In genomic region chr12:33612378-33612777, GRCm38 (mm10) we compare ENCODE assay signal across 15 mouse cellular contexts.
"Had no signal": no experiment of that assay in that cellular context is flagged by ENCODE, and none has a peak within 500 bp of the region (broad histone marks: within the 10 kb centered on the region; RNA-seq: fewer than 3 reads in every experiment).

No protein-coding gene starts in this region.

- H3K9me3 ChIP-seq: limb, embryonic 10.5 days; liver, embryonic 12.5 days; lung, embryonic 15.5 days; midbrain, embryonic 12.5 days; neural tube, embryonic 13.5 days; stomach, embryonic 15.5 days had no signal

- H3K9ac ChIP-seq: liver, embryonic 12.5 days; lung, embryonic 15.5 days; midbrain, embryonic 12.5 days; neural tube, embryonic 13.5 days; stomach, embryonic 15.5 days had no signal

- H3K36me3 ChIP-seq: limb, embryonic 10.5 days; liver, embryonic 12.5 days; lung, embryonic 15.5 days; midbrain, embryonic 12.5 days; neural tube, embryonic 13.5 days; stomach, embryonic 15.5 days had no signal

- H3K27ac ChIP-seq: layer of hippocampus, adult 2 months; limb, embryonic 10.5 days; liver, embryonic 12.5 days; lung, embryonic 15.5 days; macrophage; midbrain, embryonic 12.5 days; neural tube, embryonic 13.5 days; stomach, embryonic 15.5 days had no signal

- DNase-seq: kidney, adult 18-20 months; kidney, postnatal 10 days; kidney, postnatal 4 days; lung, postnatal 14 days; right cerebral cortex, postnatal 14 days; thymus, postnatal 4 days had no signal

- H3K27me3 ChIP-seq: liver, embryonic 12.5 days; lung, embryonic 15.5 days; midbrain, embryonic 12.5 days; neural tube, embryonic 13.5 days; stomach, embryonic 15.5 days had no signal

- H3K4me1 ChIP-seq: liver, embryonic 12.5 days; lung, embryonic 15.5 days; midbrain, embryonic 12.5 days; neural tube, embryonic 13.5 days had no signal

- H3K4me2 ChIP-seq: liver, embryonic 12.5 days; lung, embryonic 15.5 days; midbrain, embryonic 12.5 days; neural tube, embryonic 13.5 days; stomach, embryonic 15.5 days had no signal

- ATAC-seq: liver, embryonic 12.5 days; midbrain, embryonic 16.5 days had no signal

- H3K4me3 ChIP-seq: layer of hippocampus, adult 2 months; limb, embryonic 10.5 days; liver, embryonic 12.5 days; lung, embryonic 15.5 days; midbrain, embryonic 12.5 days; neural tube, embryonic 13.5 days; stomach, embryonic 15.5 days had no signal
